Mouse (Mus musculus) ES-E14 (cell line): ENCODE results near the gene Ebf3.

ENCODE experiments used
- CHD2 ChIP-seq: IDR thresholded peaks from 2 replicates; pipeline ENCODE4 v1.6.1; 2014; ENCODE audit warnings: mild to moderate bottlenecking, low read depth, low read length, inconsistent platforms
- HCFC1 ChIP-seq: IDR thresholded peaks from 2 replicates; pipeline ENCODE4 v1.6.1; 2012; ENCODE audit warnings: low read length, inconsistent platforms, borderline replicate concordance; ENCODE audit not compliant: insufficient read depth
- MAFK ChIP-seq: IDR thresholded peaks from 2 replicates; pipeline ENCODE4 v1.6.1; 2014; ENCODE audit warnings: mild to moderate bottlenecking, low read depth, low read length, inconsistent platforms; ENCODE audit not compliant: insufficient read depth
- ZC3H11A ChIP-seq: IDR thresholded peaks from 2 replicates; pipeline ENCODE4 v1.6.1; 2012; ENCODE audit warnings: low read depth, mild to moderate bottlenecking, inconsistent platforms, low read length, borderline replicate concordance
- ZNF384 ChIP-seq: IDR thresholded peaks from 2 replicates; pipeline ENCODE4 v1.6.1; 2012; ENCODE audit warnings: low read depth, low read length, inconsistent platforms

DNA sequence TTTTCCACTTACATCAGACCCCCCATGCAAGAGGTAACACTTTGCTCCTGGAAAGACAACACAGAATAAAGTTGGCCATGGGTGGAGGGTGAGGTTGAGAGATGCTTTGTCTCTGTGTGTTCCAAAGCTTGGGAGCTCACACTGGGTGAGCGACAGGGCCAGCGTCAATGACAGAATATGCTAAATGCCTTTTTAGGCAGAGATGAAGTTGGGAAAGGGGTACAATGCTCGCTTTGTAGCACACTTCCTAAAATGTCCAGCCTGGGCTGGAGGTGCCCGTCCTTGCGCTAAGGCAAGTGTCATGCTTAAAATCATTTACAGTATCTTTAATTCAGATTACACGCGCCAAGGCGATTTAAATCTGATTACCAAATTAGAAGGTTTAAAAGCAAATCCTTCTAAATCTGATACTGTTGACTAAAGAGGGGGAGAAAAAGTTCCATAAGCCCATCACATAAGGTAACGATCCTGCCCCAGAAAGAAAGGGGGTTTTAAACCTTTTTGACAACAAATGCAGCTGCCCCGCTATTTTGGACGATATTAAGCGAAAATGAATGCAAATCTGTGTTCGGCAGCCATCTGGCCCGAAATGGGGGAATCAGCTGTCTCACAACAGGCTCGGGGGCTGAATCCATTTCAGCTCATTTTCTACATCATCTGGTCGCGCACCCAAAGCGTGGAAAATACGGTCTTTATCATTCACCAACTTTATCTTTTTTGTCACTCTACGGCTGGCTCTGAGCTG lies 2.1 kb upstream of the Ebf3 start:
- no peak for TF ChIP-seq HCFC1
- no peak for TF ChIP-seq CHD2
- TF ChIP-seq MAFK: no peak
- no peak for TF ChIP-seq ZNF384
- no peak for TF ChIP-seq ZC3H11A
